Mouse (Mus musculus) embryonic fibroblast, embryonic 13.5 days (primary cell): Measurements from ENCODE around the gene BC004004. TPM values are rescaled to one million over a fixed set of nuclear protein-coding genes. Genes with fewer than 3 reads are reported as not detected.
"Not testable (repeated sequence)": the region's sequence is repeated elsewhere in the genome, so short reads cannot be mapped to it uniquely, and the experiment has no call there.

ENCODE experiments used
- H3K27ac ChIP-seq: 2 replicates; pipeline ENCODE4 v1.5.1; 2012; ENCODE audit warnings: low read length, control low read depth, inconsistent platforms; ENCODE audit not compliant: insufficient read depth
- H3K4me1 ChIP-seq: 2 replicates; pipeline ENCODE4 v1.6.1; 2011; ENCODE audit warnings: low read length; ENCODE audit not compliant: control insufficient read depth, insufficient read depth
- H3K4me3 ChIP-seq: 2 replicates; pipeline ENCODE4 v1.5.1; 2011; ENCODE audit warnings: mild to moderate bottlenecking, control low read depth, low read length; ENCODE audit not compliant: insufficient read depth
- CTCF ChIP-seq: IDR thresholded peaks from 2 replicates; pipeline ENCODE4 v1.5.1; 2011; ENCODE audit warnings: mild to moderate bottlenecking, control low read depth, low read length, moderate library complexity, borderline replicate concordance; ENCODE audit not compliant: insufficient read depth
- POLR2A ChIP-seq: IDR thresholded peaks from 2 replicates; pipeline ENCODE4 v1.6.1; 2011; ENCODE audit warnings: low read depth, mild to moderate bottlenecking, control low read depth, low read length, moderate library complexity
- polyA plus RNA-seq: library from polyadenylated mRNA; stranded (reverse); fragments of >200 nt; gene quantifications from 2 replicates; pipeline ENCODE4 v1.2.4, GENCODE M21; 2011; ENCODE audit warnings: low read depth; ENCODE audit not compliant: missing spikeins, insufficient read length

BC004004 gene
- polyA plus RNA-seq, 1 experiment, result 112 TPM

DNA sequence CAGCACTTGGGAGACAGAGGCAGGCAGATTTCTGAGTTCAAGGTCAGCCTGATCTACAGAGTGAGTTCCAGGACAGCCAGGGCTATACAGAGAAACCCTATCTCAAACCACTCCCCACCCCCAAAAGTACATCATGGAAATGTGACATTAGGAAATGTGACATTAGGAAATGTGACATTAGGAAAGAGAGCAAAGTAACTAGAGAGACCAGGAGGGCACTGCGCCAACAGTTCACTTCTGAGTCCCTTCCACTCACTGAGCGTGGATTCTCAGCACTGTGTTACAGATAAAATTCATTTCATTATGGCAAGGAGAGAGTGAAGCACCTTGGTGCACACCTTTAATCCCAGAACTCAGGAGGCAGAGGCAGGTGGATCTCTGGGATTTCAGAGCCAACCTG lies 9.7 kb upstream of the BC004004 start:
- H3K4me1 ChIP-seq, result peaks cover 2% of the 10 kb centered on the region; the same call in 1 of the 2 replicates
- no peak for TF ChIP-seq CTCF
- no peak for TF ChIP-seq POLR2A
- H3K27ac ChIP-seq, result no peak overlapping the region
- no peak overlapping the region for H3K4me3 ChIP-seq

GRCm38 (mm10) chr17:29259489-29259888 lies 9.1 kb upstream of the BC004004 start:
- Histone ChIP-seq H3K4me3 (no peak overlapping the region), H3K4me1 (peaks cover 2% of the 10 kb centered on the region; the same call in 1 of the 2 replicates), H3K27ac (no peak overlapping the region)
- TF ChIP-seq POLR2A (no peak), CTCF (peak; percentile 85)

- Histone ChIP-seq H3K27ac (no peak overlapping the region), H3K4me1 (peaks cover 2% of the 10 kb centered on the region; the same call in 1 of the 2 replicates), H3K4me3 (no peak overlapping the region)
- TF ChIP-seq POLR2A (no peak), CTCF (no peak)
Measured at GRCm38 (mm10) chr17:29260501-29260900, 8.1 kb upstream of the BC004004 start.

DNA sequence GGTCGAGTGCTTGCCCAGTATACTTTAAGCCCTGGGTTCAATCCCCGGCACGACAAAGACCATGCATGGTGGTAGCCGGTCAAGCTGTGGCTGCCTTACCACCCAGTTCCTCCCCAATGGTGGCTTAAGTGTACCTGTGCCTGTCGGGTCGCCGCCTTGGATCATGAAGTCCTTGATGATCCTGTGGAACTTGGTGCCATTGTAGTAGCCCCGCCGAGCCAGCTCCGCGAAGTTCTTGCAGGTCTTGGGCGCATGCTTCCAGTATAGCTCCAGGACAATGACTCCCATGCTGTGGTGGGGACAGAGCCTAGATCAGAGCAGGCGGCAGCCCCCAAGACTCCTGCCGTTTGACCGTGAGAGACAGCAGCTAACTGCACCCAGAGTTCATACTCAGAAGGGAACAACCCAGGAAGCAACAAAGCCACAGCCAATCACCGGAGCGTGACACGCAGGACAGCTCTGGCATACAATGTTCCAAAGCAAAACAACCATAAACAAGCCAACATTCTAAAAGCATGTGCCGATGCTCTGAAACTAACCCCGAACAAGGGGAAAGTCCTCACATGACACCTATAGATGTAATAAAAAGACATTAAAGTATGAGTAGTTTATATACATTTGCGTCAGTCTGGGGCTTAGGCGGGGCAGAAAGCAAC lies 6.9 kb upstream of the BC004004 start:
- Histone ChIP-seq H3K4me3 (no peak overlapping the region), H3K27ac (no peak overlapping the region), H3K4me1 (peaks cover 2% of the 10 kb centered on the region; the same call in 1 of the 2 replicates)
- no peak for TF ChIP-seq CTCF
- TF ChIP-seq POLR2A, result no peak

DNA sequence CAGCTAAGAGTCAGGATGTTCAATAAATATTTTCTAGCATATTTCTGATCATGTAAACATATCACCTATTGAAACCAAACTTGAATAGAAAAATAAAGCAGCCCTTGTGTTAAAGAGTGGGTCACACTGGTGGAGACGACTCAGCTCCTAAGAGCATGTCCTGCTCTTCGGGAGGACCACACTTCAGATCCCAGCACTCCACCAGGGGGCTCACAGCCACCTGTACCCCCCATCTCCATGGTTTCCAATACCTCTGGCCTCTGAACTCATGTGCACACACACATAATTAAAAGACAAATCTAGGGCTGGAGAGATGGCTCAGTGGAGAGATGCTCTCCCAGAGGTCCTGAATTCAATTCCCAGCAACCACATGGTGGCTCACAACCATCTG lies 6.3 kb upstream of the BC004004 start:
- no peak for TF ChIP-seq POLR2A
- 0 out of 2 replicates have a peak, but pooled peaks have one; percentile 4 for TF ChIP-seq CTCF
- no peak overlapping the region for H3K4me3 ChIP-seq
- H3K4me1 ChIP-seq, result peaks cover 2% of the 10 kb centered on the region; the same call in 1 of the 2 replicates
- no peak overlapping the region for H3K27ac ChIP-seq

GRCm38 (mm10) chr17:29263417-29263816 lies 5.2 kb upstream of the BC004004 start:
- H3K4me3 ChIP-seq, result peak overlapping the region; percentile 84
- TF ChIP-seq POLR2A (no peak), CTCF (no peak)
- peak overlapping the region; percentile 94 for H3K27ac ChIP-seq
- peaks cover 2% of the 10 kb centered on the region; the same call in 1 of the 2 replicates for H3K4me1 ChIP-seq

DNA sequence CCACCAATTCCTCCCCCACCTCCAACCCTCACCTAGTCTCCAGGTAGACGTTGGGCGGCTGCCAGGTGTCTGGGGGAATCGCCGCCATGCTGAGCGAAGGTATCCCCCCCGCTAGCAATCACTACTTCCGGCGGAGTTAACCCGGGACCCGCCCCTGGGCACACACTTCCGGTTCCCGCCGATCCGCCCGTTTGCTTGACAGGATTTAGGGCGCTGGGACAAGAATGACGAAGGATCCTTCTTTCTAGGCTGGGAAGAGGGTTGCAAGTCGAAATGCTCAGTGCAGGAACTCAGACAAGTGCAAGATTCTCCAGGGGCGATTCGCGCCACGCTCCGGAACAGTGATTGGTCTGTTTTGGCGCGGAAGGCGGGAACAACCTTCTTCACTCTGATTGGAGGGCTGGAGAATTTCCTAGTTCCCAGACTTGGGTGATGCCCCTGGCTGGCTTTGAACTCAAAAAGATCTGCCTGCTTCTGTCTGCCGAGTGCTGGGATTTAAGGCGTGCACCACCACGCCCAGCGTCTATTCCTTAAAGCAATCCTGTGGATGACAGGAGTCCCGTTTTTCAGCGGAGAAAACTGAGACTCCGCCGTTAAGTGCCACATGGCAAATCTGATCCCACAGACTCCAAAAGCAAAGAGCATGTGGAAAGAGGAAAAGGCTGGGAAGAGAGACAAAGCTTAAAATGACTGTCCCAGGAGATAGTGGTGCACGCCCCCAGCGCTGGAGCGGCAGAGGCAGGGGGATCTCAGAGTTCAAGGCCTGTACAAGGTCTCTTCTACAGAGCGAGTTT lies 4.6 kb upstream of the BC004004 start, which contains the start of gene Ppil1:
TSS of gene Ppil1 (minus strand) at position 347 of the 794 bp plus-strand sequence.
- Histone ChIP-seq H3K4me1 (peaks cover 2% of the 10 kb centered on the region; the same call in 1 of the 2 replicates), H3K27ac (peak within 1 kb of the TSS; percentile 94), H3K4me3 (peak within 1 kb of the TSS; percentile 84)
- TF ChIP-seq CTCF (no peak), POLR2A (peak; percentile 56; the same call in 1 of the 2 replicates)

DNA sequence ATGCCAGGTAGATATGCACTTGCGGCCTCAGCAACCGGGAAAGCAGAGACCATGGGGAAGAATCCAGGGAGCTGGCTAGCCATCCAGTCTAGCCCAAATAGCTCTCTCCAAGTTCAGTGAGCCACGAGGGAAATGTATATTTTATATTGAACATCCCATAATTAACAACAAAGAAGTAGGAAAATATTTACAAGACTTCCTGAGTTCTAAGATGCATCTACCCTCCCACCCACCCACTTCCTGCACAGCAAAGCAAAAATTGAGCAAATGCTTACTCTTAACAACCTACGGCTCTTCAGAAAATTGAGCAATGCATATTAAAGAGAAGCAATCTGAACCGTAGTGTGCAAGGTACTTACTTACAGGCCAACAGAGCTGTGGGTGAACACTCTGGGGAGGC lies 3.8 kb upstream of the BC004004 start:
- H3K4me3 ChIP-seq, result no peak overlapping the region
- no peak overlapping the region for H3K27ac ChIP-seq
- TF ChIP-seq CTCF, result no peak
- TF ChIP-seq POLR2A, result no peak
- H3K4me1 ChIP-seq, result peaks cover 2% of the 10 kb centered on the region; the same call in 1 of the 2 replicates

DNA sequence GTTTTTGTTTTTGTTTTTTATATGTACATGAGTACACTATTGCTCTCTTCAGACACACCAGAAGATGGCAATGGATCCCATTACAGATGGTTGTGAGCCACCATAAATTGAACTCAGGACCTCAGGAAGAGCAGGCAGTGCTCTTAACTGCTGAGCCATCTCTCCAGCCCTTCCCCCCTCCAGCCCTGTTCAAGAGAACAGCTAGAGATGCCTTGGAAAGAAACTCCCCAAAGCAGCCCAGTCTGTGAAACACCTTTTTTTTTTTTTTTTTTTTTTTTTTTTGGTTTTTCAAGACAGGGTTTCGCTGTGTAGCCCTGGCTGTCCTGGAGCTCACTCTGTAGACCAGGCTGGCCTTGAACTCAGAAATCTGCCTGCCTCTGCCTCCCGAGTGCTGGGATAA lies 1.5 kb upstream of the BC004004 start:
- not testable (repeated sequence) for H3K27ac ChIP-seq, H3K4me3 ChIP-seq, H3K4me1 ChIP-seq
